Mouse (Mus musculus) ES-Bruce4 (cell line): ENCODE measurements around the gene Gpank1. TPM values are rescaled to one million over a fixed set of nuclear protein-coding genes. Genes with fewer than 3 reads are reported as not detected.

Source experiments
- H3K27ac ChIP-seq: 2 replicates; pipeline ENCODE4 v1.5.1; 2012; ENCODE audit warnings: low read length, inconsistent platforms; ENCODE audit not compliant: insufficient read depth
- H3K27me3 ChIP-seq: 2 replicates; pipeline ENCODE4 v1.6.1; 2012; ENCODE audit warnings: mild to moderate bottlenecking, low read length, inconsistent platforms; ENCODE audit not compliant: control insufficient read depth, poor library complexity, insufficient read depth, severe bottlenecking
- H3K36me3 ChIP-seq: 2 replicates; pipeline ENCODE4 v1.6.1; 2012; ENCODE audit warnings: inconsistent platforms, mild to moderate bottlenecking, low read length, moderate library complexity; ENCODE audit not compliant: control insufficient read depth, poor library complexity, insufficient read depth, severe bottlenecking
- H3K4me1 ChIP-seq: one replicate; pipeline ENCODE4 v1.8.1; 2011; ENCODE audit warnings: low read length; ENCODE audit not compliant: control insufficient read depth, insufficient read depth
- H3K4me3 ChIP-seq: 2 replicates; pipeline ENCODE4 v1.5.1; 2011; ENCODE audit warnings: low read depth, mild to moderate bottlenecking, low read length
- H3K9ac ChIP-seq: 2 replicates; pipeline ENCODE4 v1.6.1; 2012; ENCODE audit warnings: low read depth, mild to moderate bottlenecking, inconsistent platforms; ENCODE audit not compliant: poor library complexity, severe bottlenecking
- H3K9me3 ChIP-seq: replicated peaks from 2 replicates; pipeline ENCODE4 v1.6.1; 2012; ENCODE audit warnings: mild to moderate bottlenecking, low read length, inconsistent platforms; ENCODE audit not compliant: control insufficient read depth, poor library complexity, insufficient read depth, severe bottlenecking
- CTCF ChIP-seq: IDR thresholded peaks from one replicate; pipeline ENCODE4 v1.8.1; 2011; ENCODE audit warnings: low read depth, low read length
- EP300 ChIP-seq: IDR thresholded peaks from 2 replicates; pipeline ENCODE4 v1.6.1; 2011; ENCODE audit warnings: low read depth, low read length; ENCODE audit not compliant: insufficient read depth
- POLR2A ChIP-seq: IDR thresholded peaks from one replicate; pipeline ENCODE4 v1.8.1; 2011; ENCODE audit warnings: low read length; ENCODE audit not compliant: insufficient read depth
- polyA plus RNA-seq: library from polyadenylated mRNA; stranded (reverse); fragments of >200 nt; gene quantifications from 2 replicates; pipeline ENCODE4 v1.2.4, GENCODE M21; 2011; ENCODE audit warnings: low read depth; ENCODE audit not compliant: missing spikeins, insufficient read depth, insufficient read length

The Gpank1 gene
- polyA plus RNA-seq, 1 experiment, result 19.1 TPM

GRCm38 (mm10) chr17:35168541-35169207 is 47.4 kb downstream of the Gpank1 start:
- H3K4me3 ChIP-seq, result no peak overlapping the region
- H3K27me3 ChIP-seq, result no peaks in the 10 kb centered on the region
- no peak overlapping the region for H3K27ac ChIP-seq
- H3K9me3 ChIP-seq, result no peaks in the 10 kb centered on the region
- no peaks in the 10 kb centered on the region for H3K36me3 ChIP-seq
- H3K4me1 ChIP-seq, result no peaks in the 10 kb centered on the region
- no peak overlapping the region for H3K9ac ChIP-seq
- TF ChIP-seq POLR2A (no peak), CTCF (no peak), EP300 (no peak)

DNA sequence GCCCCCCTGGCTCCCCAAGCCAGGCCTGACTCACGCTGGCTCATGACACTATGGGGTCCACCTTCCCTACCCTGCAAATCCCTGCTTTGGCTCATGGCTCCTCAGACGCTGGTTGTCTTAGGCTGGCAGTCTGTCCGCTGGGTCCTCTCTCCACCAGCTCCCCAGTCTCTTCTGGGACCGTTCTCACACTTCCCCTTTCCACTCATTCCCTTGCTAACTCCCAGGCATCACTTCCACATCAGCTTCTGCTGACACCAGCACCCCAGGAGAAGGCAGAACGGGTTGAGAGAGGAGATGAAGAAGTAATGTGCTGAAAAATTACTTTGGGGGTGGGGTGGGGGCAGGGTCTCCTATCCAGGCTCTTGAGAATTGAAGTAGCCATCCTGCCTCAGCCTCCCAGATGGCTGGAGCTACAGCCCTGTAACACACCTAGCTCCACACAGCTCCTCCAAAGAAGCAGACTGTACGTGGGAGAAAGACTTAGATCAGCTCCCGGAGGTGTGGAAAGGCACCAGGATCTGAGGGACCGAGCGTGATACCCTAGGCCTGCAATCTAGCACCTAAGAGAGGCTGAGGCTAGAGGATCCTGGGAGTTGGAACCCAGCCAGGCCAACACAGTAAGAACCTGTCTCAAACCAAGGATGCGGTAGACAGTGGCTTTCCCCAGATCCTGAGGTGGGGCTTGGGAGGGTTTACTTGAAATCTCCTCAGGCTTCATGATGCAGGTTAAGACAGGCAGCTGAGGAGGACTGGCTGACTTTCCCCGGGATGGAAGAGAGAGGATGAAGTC is 51.4 kb downstream of the Gpank1 start:
- no peaks in the 10 kb centered on the region for H3K9me3 ChIP-seq
- H3K36me3 ChIP-seq, result no peaks in the 10 kb centered on the region
- H3K9ac ChIP-seq, result no peak overlapping the region
- no peak overlapping the region for H3K27ac ChIP-seq
- H3K27me3 ChIP-seq, result no peaks in the 10 kb centered on the region
- TF ChIP-seq POLR2A (no peak), EP300 (no peak), CTCF (no peak)
- no peaks in the 10 kb centered on the region for H3K4me1 ChIP-seq
- H3K4me3 ChIP-seq, result no peak overlapping the region

DNA sequence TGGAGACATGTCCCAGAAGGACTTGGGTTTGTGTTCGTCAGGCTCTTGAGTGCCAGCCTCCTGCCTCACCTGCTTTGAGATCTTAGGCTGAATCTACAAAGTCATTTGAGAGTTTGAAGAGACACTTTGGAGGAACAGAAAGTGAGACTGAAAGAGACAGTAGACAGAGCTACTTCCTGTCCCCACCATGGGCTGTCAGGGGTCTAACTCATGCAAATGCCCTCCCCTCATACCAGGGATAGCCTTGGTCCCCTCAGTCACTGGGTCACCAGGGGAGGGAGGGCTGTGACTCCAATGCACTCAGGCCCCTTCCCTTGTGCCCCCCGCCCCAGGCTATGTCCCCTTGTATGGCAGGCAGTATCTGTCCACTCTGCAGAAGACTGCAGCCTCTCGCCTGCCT is 52.1 kb downstream of the Gpank1 start:
- Histone ChIP-seq H3K27ac (no peak overlapping the region), H3K27me3 (no peaks in the 10 kb centered on the region), H3K9ac (no peak overlapping the region), H3K9me3 (no peaks in the 10 kb centered on the region), H3K4me3 (no peak overlapping the region), H3K4me1 (no peaks in the 10 kb centered on the region), H3K36me3 (no peaks in the 10 kb centered on the region)
- TF ChIP-seq EP300, result no peak
- TF ChIP-seq POLR2A, result no peak
- no peak for TF ChIP-seq CTCF

Other genes starting within 250 kb of the Gpank1 start
- gene Zbtb12, start 242.0 kb upstream of the Gpank1 start, polyA plus RNA-seq, result 22.8 and 24.7 TPM in 2 replicates
- gene Gm20547, start 239.4 kb upstream of the Gpank1 start, polyA plus RNA-seq, result 0.41 TPM in 1 of 2 replicates, not detected in the other
- 9.9 and 10.8 TPM in 2 replicates for gene C2, start 223.2 kb upstream of the Gpank1 start, polyA plus RNA-seq
- 60.9 and 75.4 TPM in 2 replicates for gene Ehmt2, start 223.0 kb upstream of the Gpank1 start, polyA plus RNA-seq
- 5.3 and 5.8 TPM in 2 replicates for gene Slc44a4, start 207.0 kb upstream of the Gpank1 start, polyA plus RNA-seq
- gene Neu1, start 190.2 kb upstream of the Gpank1 start, polyA plus RNA-seq, result 13.6 and 15.1 TPM in 2 replicates
- gene Hspa1b, start 162.2 kb upstream of the Gpank1 start, polyA plus RNA-seq, result 2.6 and 3.0 TPM in 2 replicates
- not detected in 2 replicates for gene Gm20481, start 151.5 kb upstream of the Gpank1 start, polyA plus RNA-seq
- 1.9 and 2.5 TPM in 2 replicates for gene Hspa1a, start 149.3 kb upstream of the Gpank1 start, polyA plus RNA-seq
- 0.25 TPM in 1 of 2 replicates, not detected in the other for gene Hspa1l, start 148.8 kb upstream of the Gpank1 start, polyA plus RNA-seq
- gene Lsm2, start 139.6 kb upstream of the Gpank1 start, polyA plus RNA-seq, result 163 and 166 TPM in 2 replicates
- gene Vars, start 120.5 kb upstream of the Gpank1 start, polyA plus RNA-seq, result 108 and 123 TPM in 2 replicates
- gene Vwa7, start 104.9 kb upstream of the Gpank1 start, polyA plus RNA-seq, result 0.30 and 0.33 TPM in 2 replicates
- gene Sapcd1, start 93.4 kb upstream of the Gpank1 start, polyA plus RNA-seq, result 1.7 and 3.9 TPM in 2 replicates
- 6.7 and 7.4 TPM in 2 replicates for gene Msh5, start 74.7 kb upstream of the Gpank1 start, polyA plus RNA-seq
- gene Clic1, start 71.5 kb upstream of the Gpank1 start, polyA plus RNA-seq, result 173 and 182 TPM in 2 replicates
- 92.5 and 101 TPM in 2 replicates for gene Ddah2, start 62.4 kb upstream of the Gpank1 start, polyA plus RNA-seq
- gene Ly6g6c, start 56.1 kb upstream of the Gpank1 start, polyA plus RNA-seq, result 3.7 and 4.0 TPM in 2 replicates
- 2.8 and 3.3 TPM in 2 replicates for gene Mpig6b, start 55.3 kb upstream of the Gpank1 start, polyA plus RNA-seq
- 27.5 and 31.2 TPM in 2 replicates for gene Ly6g6e, start 44.6 kb upstream of the Gpank1 start, polyA plus RNA-seq
- gene Ly6g6d, start 43.4 kb upstream of the Gpank1 start, polyA plus RNA-seq, result 1.3 and 1.9 TPM in 2 replicates
- gene Ly6g6f, start 35.8 kb upstream of the Gpank1 start, polyA plus RNA-seq, result not detected in 2 replicates
- 12.7 and 15.6 TPM in 2 replicates for gene Abhd16a, start 32.2 kb upstream of the Gpank1 start, polyA plus RNA-seq
- gene Ly6g5c, start 13.2 kb upstream of the Gpank1 start, polyA plus RNA-seq, result not detected in 2 replicates
- gene Ly6g5b, start 6.0 kb upstream of the Gpank1 start, polyA plus RNA-seq, result not detected in 2 replicates
- gene Csnk2b, start 598 bp downstream of the Gpank1 start, polyA plus RNA-seq, result 146 and 173 TPM in 2 replicates
- gene D17H6S53E, start 4.9 kb downstream of the Gpank1 start, polyA plus RNA-seq, result 4.3 and 8.1 TPM in 2 replicates
- not detected in 2 replicates for gene Apom, start 10.6 kb downstream of the Gpank1 start, polyA plus RNA-seq
- gene Bag6, start 13.7 kb downstream of the Gpank1 start, polyA plus RNA-seq, result 231 and 262 TPM in 2 replicates
- gene Prrc2a, start 43.4 kb downstream of the Gpank1 start, polyA plus RNA-seq, result 236 and 256 TPM in 2 replicates
- gene Aif1, start 54.6 kb downstream of the Gpank1 start, polyA plus RNA-seq, result 2.1 TPM in 1 of 2 replicates, not detected in the other
- 2.3 and 2.5 TPM in 2 replicates for gene Lst1, start 67.0 kb downstream of the Gpank1 start, polyA plus RNA-seq
- gene Ltb, start 73.0 kb downstream of the Gpank1 start, polyA plus RNA-seq, result 10.7 and 14.2 TPM in 2 replicates
- gene Tnf, start 80.6 kb downstream of the Gpank1 start, polyA plus RNA-seq, result not detected in 2 replicates
- gene Lta, start 83.9 kb downstream of the Gpank1 start, polyA plus RNA-seq, result 0.64 TPM in 1 of 2 replicates, not detected in the other
- gene Gm16181, start 99.4 kb downstream of the Gpank1 start, polyA plus RNA-seq, result not detected in 2 replicates
- 2.3 and 4.2 TPM in 2 replicates for gene Atp6v1g2, start 112.2 kb downstream of the Gpank1 start, polyA plus RNA-seq
- 7.9 and 12.5 TPM in 2 replicates for gene Nfkbil1, start 114.3 kb downstream of the Gpank1 start, polyA plus RNA-seq
- 245 and 258 TPM in 2 replicates for gene Ddx39b, start 120.3 kb downstream of the Gpank1 start, polyA plus RNA-seq
- 19.8 and 23.1 TPM in 2 replicates for gene H2-D1, start 141.3 kb downstream of the Gpank1 start, polyA plus RNA-seq
- not detected in 2 replicates for gene H2-Q1, start 198.9 kb downstream of the Gpank1 start, polyA plus RNA-seq
- gene H2-Q2, start 220.8 kb downstream of the Gpank1 start, polyA plus RNA-seq, result 5.6 and 5.8 TPM in 2 replicates